Mouse (Mus musculus) heart, adult 2 months (tissue): ENCODE data around the gene Gm10153.

Experiments
- CTCF ChIP-seq: fragments of 200-600 bp; IDR thresholded peaks from 2 replicates; pipeline ENCODE4 v1.8.1; 2022; ENCODE audit warnings: antibody characterized with exemption, mild to moderate bottlenecking, moderate library complexity
- EP300 ChIP-seq: fragments of 200-500 bp; IDR thresholded peaks from 2 replicates; pipeline ENCODE4 v1.6.1; 2011; ENCODE audit warnings: low read depth, low read length, control low read depth; ENCODE audit not compliant: insufficient read depth
- POLR2A ChIP-seq: fragments of 200-500 bp; IDR thresholded peaks from 2 replicates; pipeline ENCODE4 v1.6.1; 2011; ENCODE audit warnings: mild to moderate bottlenecking, low read depth, low read length, control low read depth; ENCODE audit not compliant: insufficient read depth

GRCm38 (mm10) chr7:142169836-142170235 is 20.4 kb downstream of the Gm10153 start:
- TF ChIP-seq POLR2A (no peak), CTCF (peak; percentile 71), EP300 (no peak)
